Mouse (Mus musculus) adrenal gland, postnatal 14 days (tissue): Measurements from ENCODE around the gene Robo1. TPM values are rescaled to one million over a fixed set of nuclear protein-coding genes. Genes with fewer than 3 reads are reported as not detected.

Source experiments
- DNase-seq: peaks from one replicate; pipeline ENCODE4 v3.0.0; 2021; ENCODE audit warnings: mixed read lengths
- long read RNA-seq, 2 experiments: library from polyadenylated mRNA; stranded (forward); transcript quantifications; one replicate each; pipeline ENCODE4 v2.0.0; 2021
- total RNA-seq: library from RNA; stranded (reverse); gene quantifications from 2 replicates; pipeline ENCODE4 v1.2.3, GENCODE M21; 2021

The Robo1 gene
- total RNA-seq = 99.9 and 101 TPM in 2 replicates
- long read RNA-seq, experiment 1, partial matches to known transcripts = 26 of 38 reads
- long read RNA-seq, experiment 1, other reads (novel, unspliced or antisense) = 10 of 38 reads
- long read RNA-seq, experiment 2, partial matches to known transcripts = 15 of 27 reads
- long read RNA-seq, experiment 2, other reads (novel, unspliced or antisense) = 11 of 27 reads

- no peak for DNase-seq
Observed at GRCm38 (mm10) chr16:72307537-72308330, at the start of gene Robo1. TSS of gene Robo1 (plus strand) at chr16:72308306.

DNA sequence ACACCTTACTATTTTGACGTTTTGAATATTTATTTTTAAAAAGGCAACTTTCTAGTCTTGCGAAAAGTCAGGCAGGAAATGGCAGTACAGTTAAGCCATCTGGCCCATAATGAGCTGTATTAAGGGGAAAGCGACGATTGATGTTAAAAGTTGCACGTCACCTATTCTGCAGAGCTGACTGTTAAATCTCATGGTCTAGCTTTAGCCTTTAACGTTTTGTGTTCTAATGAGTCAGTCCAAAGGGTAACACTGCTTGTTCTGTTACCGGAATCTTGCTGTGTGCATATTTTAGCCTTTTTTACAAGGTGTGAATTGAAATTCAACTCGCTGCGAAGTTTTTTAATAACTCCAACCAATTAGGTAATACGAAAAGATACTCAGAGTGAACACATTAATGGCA is 40.3 kb upstream of the Robo1 start:
- no peak for DNase-seq

DNA sequence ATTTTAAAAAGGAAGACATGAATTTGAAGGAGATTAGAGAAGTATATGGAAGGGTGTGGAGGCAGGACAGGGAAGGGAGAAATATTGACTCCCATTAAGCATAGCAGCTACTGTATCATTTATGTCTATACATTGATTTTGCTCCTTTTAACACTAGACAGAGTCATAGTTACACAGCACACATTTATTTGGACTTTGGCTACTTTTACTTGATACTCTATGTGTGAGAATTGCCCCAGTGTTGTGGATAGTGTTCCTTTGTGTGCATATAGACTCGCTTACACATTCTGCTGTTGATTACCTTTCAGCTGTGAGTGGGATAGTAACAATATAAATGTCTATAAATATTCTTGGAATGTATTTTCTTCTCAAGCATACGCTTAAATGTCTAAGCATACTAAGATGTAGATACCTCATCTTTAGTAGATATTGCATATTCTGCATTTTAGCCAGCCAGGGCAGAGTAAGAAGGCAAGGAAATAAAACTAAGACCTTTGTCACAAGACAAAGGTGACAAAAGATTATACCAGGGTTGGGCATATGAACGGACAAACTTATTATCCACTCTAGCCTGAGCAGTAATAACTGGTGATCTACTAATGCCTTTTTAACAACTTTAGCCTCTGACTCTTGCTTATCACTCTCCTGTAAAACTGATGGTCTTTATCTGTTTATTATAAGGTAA is 31.6 kb upstream of the Robo1 start:
- DNase-seq = no peak

DNA sequence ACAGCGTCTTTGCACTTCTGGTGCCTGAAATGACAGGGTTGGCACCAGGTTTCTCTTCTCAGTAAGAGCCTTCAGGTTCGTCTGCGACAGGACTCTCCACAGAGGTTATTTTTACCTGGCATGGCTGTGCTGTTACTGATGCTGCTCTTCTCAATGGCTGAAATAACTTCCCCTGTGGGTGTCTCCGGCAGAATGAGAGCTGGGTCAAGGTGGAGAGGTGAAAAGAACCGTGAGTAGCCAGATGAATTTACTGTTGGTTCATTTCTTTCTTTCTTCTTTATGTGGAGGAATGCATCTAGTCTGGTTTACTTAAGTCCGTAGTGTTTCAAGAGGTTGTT is 194 bp downstream of the Robo1 start:
- no peak for DNase-seq

GRCm38 (mm10) chr16:72327321-72327720 is 19.2 kb downstream of the Robo1 start:
- DNase-seq = no peak

- DNase-seq = no peak
Observed at GRCm38 (mm10) chr16:72328579-72328978, 20.5 kb downstream of the Robo1 start.

DNA sequence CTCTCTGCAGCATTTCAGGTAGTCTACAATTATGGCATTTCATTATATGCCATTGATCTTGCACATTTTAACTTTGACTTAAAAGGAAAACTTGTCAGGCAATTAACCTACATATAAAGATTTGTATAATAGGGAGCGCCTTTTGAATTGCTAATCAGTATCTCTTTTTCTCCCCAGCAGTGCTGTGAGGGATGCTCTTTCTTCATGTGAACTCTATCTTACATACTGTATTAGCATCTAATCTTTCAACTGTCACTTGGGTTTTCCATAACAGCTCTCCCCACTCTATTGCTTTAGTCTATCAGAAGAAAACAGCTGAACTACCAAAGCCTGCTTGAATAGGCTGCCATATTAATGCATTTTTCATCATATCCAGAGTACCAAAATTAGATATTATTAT is 29.7 kb downstream of the Robo1 start:
- no peak for DNase-seq

DNA sequence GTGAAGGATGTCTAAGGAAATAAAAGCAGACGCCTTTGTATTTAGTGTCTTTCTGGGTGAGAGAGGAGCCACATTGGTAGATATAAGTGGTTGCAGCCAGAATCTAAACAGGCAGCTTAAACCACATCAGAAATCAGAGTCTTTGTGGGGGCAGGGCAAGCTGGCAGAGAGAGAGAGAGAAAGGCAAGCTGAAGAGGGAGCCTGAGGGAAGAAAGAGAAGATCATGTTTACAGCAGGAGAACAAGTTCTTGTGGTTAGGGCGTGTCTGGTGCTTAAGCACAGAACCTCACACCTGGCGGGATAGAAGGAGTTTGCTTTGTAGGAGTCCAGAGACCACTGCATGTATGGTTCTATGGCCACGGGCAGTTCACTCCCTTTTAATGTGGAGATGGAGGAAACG is 42.3 kb downstream of the Robo1 start:
- DNase-seq = no peak

DNA sequence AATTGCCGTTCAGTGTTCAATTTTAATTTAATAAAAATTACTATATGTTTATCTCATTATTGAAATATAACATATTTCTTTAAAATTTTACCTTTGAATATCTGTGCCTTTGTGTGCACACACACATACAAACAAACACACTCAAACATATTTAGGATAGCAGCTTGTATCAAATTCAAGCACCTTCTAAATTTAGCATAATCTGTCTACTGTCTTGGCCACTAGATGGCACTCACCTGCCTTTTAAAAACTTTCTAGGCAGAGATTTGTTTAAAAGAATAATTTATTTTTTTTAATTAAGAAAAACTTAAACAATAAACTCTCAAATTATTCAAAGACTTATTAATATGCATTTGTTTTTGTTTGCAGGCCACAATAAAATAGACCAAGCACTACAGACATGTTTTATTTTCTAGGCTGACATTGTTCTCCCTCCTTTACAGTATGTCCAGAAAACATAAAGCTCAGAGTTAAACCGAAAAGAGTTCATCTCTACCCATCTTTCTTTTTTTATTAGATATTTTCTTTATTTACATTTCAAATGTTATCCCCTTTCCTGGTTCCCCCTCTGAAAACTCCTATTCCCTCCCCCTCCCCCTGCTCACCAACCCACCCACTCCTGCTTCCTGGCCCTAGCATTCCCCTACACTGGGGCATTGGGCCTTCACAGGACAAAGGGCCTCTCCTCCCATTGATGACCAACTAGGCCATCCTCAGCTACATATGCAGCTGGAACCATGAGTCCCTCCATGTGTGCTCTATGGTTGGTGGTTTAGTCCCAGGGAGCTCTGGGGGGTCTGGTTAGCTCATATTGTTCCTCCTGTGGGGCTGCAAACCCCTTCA is 48.6 kb downstream of the Robo1 start:
- peak; percentile 10 for DNase-seq

DNA sequence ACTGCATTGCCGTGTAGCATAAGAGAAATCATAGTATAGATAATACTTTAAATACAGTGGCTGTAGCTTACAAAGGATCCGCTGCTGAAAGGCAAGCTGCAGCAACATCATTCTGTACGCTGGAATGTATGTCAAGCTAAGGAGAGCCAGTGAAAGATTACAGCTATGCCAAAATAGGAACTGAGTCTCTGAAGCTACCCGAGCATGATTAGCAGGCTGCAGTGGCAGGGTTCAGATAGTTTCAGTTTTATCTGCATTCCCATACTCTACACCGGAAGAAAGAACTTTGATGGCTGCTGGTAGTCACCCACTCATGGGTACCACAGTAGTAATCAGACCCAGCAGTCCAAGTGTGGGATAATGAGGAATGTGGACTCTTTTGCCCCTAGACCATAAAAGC is 68.8 kb downstream of the Robo1 start:
- no peak for DNase-seq

- DNase-seq = no peak
Observed at GRCm38 (mm10) chr16:72381819-72382218, 73.7 kb downstream of the Robo1 start.

- DNase-seq = no peak
Observed at GRCm38 (mm10) chr16:72383566-72383965, 75.5 kb downstream of the Robo1 start.

DNA sequence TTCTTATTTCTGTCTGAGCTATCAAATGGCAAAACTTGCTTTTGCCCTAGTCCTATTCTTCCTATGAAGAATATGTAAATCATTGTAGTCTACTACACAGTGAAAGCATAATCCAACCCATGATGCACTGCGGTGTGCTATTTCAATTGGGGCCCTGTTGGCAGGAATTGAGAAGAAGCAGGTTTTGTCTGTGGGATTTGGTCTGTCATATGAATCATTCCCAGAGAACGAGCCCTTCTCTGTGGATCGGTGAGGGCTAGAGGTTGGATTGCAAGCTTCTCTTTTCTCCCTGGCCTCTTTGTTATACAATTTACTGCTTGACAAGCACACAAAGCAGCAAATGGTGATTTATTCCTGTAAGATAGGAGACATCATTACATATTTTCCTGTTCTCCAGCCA is 85.4 kb downstream of the Robo1 start:
- no peak for DNase-seq

DNA sequence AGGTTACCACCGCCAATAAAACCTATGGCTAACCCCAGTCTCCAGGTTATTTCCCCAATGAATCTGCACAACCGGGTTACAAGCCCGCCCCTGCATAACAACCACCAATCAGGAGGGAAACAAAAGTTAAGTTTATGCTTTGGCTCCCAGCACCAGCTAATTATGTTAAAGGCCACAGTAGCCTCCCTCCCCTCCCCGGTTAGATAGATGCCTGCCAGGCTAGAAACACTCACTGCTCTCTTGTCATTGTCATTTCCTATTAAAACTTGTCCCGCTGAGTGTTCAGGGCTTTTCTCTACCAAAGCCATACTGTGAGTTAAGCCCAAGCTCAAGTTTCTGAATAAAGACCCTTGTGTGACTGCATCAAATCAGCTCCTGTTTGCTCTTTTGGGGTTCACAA is 90.7 kb downstream of the Robo1 start:
- DNase-seq = no peak

- DNase-seq = no peak
Observed at GRCm38 (mm10) chr16:72402381-72402780, 94.3 kb downstream of the Robo1 start.

- DNase-seq = no peak
Observed at GRCm38 (mm10) chr16:72409820-72410219, 101.7 kb downstream of the Robo1 start.

- no peak for DNase-seq
Observed at GRCm38 (mm10) chr16:72411669-72412270, 103.7 kb downstream of the Robo1 start.

- DNase-seq = no peak
Observed at GRCm38 (mm10) chr16:72412879-72413278, 104.8 kb downstream of the Robo1 start.

GRCm38 (mm10) chr16:72419328-72420066 is 111.4 kb downstream of the Robo1 start:
- DNase-seq = no peak

GRCm38 (mm10) chr16:72422426-72422825 is 114.3 kb downstream of the Robo1 start:
- no peak for DNase-seq

DNA sequence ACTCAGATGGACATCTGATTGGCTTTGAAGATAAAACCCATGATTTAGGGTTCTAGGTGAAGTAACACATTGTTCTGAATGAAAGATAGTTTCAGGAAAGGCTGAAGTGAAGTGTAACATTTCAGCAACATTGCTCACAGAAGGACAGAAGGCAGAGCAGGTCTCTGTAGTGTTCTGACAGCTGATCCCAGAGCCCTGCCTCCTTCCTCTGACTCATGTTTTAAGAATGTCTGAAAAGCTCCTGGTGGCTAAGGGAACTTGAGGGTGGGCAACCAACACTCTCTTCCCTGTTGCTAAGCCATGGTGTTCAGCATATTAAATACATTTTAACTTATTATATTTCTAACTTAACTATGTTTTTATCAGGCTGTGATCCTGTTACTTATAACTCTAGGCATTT is 126.3 kb downstream of the Robo1 start:
- DNase-seq = no peak
